Mouse (Mus musculus) testis, postnatal 14 days (tissue): ENCODE measurements around the gene Cmtm8.
A peak's percentile ranks its signal among the peaks of the same experiment; 100 is the strongest.

Experiments
- DNase-seq: peaks from one replicate; pipeline ENCODE4 v3.0.0; 2021; ENCODE audit warnings: low spot score

Gene Cmtm8

GRCm38 (mm10) chr9:114787134-114787533 is 56.8 kb downstream of the Cmtm8 start:
- no peak for DNase-seq

- DNase-seq: no peak
These were observed 58.4 kb downstream of the Cmtm8 start for GRCm38 (mm10) chr9:114785432-114786125.

GRCm38 (mm10) chr9:114781526-114782212 is 62.3 kb downstream of the Cmtm8 start, which contains the start of gene Cmtm7:
Gene Cmtm7, minus strand, starts transcription at chr9:114781856.
- DNase-seq: peak; percentile 48

GRCm38 (mm10) chr9:114780746-114781525 is 63.0 kb downstream of the Cmtm8 start:
- no peak for DNase-seq

- no peak for DNase-seq
These were observed 63.8 kb downstream of the Cmtm8 start for GRCm38 (mm10) chr9:114779984-114780745.

- DNase-seq: no peak
These were observed 65.1 kb downstream of the Cmtm8 start for GRCm38 (mm10) chr9:114778877-114779276.

- no peak for DNase-seq
These were observed 65.9 kb downstream of the Cmtm8 start for GRCm38 (mm10) chr9:114778047-114778390.

- DNase-seq: no peak
These were observed 66.5 kb downstream of the Cmtm8 start for GRCm38 (mm10) chr9:114777178-114778046.

- DNase-seq: no peak
These were observed 67.6 kb downstream of the Cmtm8 start for GRCm38 (mm10) chr9:114776361-114776760.

GRCm38 (mm10) chr9:114775272-114775671 is 68.7 kb downstream of the Cmtm8 start:
- DNase-seq: no peak

- DNase-seq: no peak
These were observed 69.3 kb downstream of the Cmtm8 start for GRCm38 (mm10) chr9:114774629-114775028.

GRCm38 (mm10) chr9:114771565-114771964 is 72.4 kb downstream of the Cmtm8 start:
- no peak for DNase-seq

- DNase-seq: no peak
These were observed 73.7 kb downstream of the Cmtm8 start for GRCm38 (mm10) chr9:114770224-114770623.

GRCm38 (mm10) chr9:114768066-114768465 is 75.9 kb downstream of the Cmtm8 start:
- no peak for DNase-seq

GRCm38 (mm10) chr9:114767507-114767906 is 76.4 kb downstream of the Cmtm8 start:
- no peak for DNase-seq

GRCm38 (mm10) chr9:114767030-114767429 is 76.9 kb downstream of the Cmtm8 start:
- no peak for DNase-seq

- DNase-seq: peak; percentile 34
These were observed 80.6 kb downstream of the Cmtm8 start for GRCm38 (mm10) chr9:114763341-114763740.

GRCm38 (mm10) chr9:114761848-114762247 is 82.1 kb downstream of the Cmtm8 start:
- DNase-seq: no peak

GRCm38 (mm10) chr9:114760353-114760752 is 83.6 kb downstream of the Cmtm8 start:
- no peak for DNase-seq

- no peak for DNase-seq
These were observed 84.1 kb downstream of the Cmtm8 start for GRCm38 (mm10) chr9:114759886-114760285.

GRCm38 (mm10) chr9:114758801-114759200 is 85.2 kb downstream of the Cmtm8 start:
- no peak for DNase-seq
